Mouse (Mus musculus) cerebellum, postnatal 14 days (tissue): ENCODE data around the gene Notch2.
"Not testable (repeated sequence)": the region's sequence is repeated elsewhere in the genome, so short reads cannot be mapped to it uniquely, and the experiment has no call there.

Experiments used
- DNase-seq, 2 experiments: peaks; one replicate each; pipeline ENCODE4 v3.0.0; 2021; ENCODE audit warnings: mixed read lengths in 2 of 2

Gene Notch2

GRCm38 (mm10) chr3:98032944-98033343 is 19.6 kb downstream of the Notch2 start:
- DNase-seq, result peak in 1 of 2 experiments; percentile 54

- DNase-seq, result peak in 1 of 2 experiments; percentile 53
Observed at GRCm38 (mm10) chr3:98034622-98035593, 21.6 kb downstream of the Notch2 start.

GRCm38 (mm10) chr3:98036161-98036560 is 22.8 kb downstream of the Notch2 start:
- DNase-seq, result no peak

GRCm38 (mm10) chr3:98037151-98037550 is 23.8 kb downstream of the Notch2 start:
- no peak for DNase-seq

GRCm38 (mm10) chr3:98038658-98039057 is 25.3 kb downstream of the Notch2 start:
- DNase-seq, result no peak

- no peak for DNase-seq
Observed at GRCm38 (mm10) chr3:98039223-98039622, 25.9 kb downstream of the Notch2 start.

- DNase-seq, result no peak
Observed at GRCm38 (mm10) chr3:98039666-98040456, 26.5 kb downstream of the Notch2 start.

- DNase-seq, result peak; percentile 29 to 62
Observed at GRCm38 (mm10) chr3:98040836-98041235, 27.5 kb downstream of the Notch2 start.

GRCm38 (mm10) chr3:98042301-98042700 is 29.0 kb downstream of the Notch2 start:
- DNase-seq, result no peak

- DNase-seq, result peak; percentile 62 to 67
Observed at GRCm38 (mm10) chr3:98042955-98043456, 29.7 kb downstream of the Notch2 start.

GRCm38 (mm10) chr3:98043669-98044068 is 30.3 kb downstream of the Notch2 start:
- DNase-seq, result peak in 1 of 2 experiments; percentile 56

GRCm38 (mm10) chr3:98044768-98045368 is 31.5 kb downstream of the Notch2 start:
- DNase-seq, result no peak

- no peak for DNase-seq
Observed at GRCm38 (mm10) chr3:98045465-98046148, 32.3 kb downstream of the Notch2 start.

- DNase-seq, result peak in 1 of 2 experiments; percentile 45
Observed at GRCm38 (mm10) chr3:98046305-98046704, 33.0 kb downstream of the Notch2 start.

GRCm38 (mm10) chr3:98049671-98050070 is 36.3 kb downstream of the Notch2 start:
- DNase-seq, result no peak

GRCm38 (mm10) chr3:98050086-98050485 is 36.8 kb downstream of the Notch2 start:
- DNase-seq, result not testable (repeated sequence)

- no peak for DNase-seq
Observed at GRCm38 (mm10) chr3:98050492-98051406, 37.4 kb downstream of the Notch2 start.

- DNase-seq, result no peak
Observed at GRCm38 (mm10) chr3:98051407-98051968, 38.2 kb downstream of the Notch2 start.

- peak; percentile 66 to 69 for DNase-seq
Observed at GRCm38 (mm10) chr3:98052507-98053430, 39.4 kb downstream of the Notch2 start.

- DNase-seq, result no peak
Observed at GRCm38 (mm10) chr3:98053817-98054216, 40.5 kb downstream of the Notch2 start.
